Mouse (Mus musculus): ENCODE measurements around the gene Ror1. TPM values are rescaled to one million over a fixed set of nuclear protein-coding genes. Genes with fewer than 3 reads are reported as not detected.

The Ror1 gene
- polyA plus RNA-seq, 1 experiment from 2014 or later = 2.5 TPM

DNA sequence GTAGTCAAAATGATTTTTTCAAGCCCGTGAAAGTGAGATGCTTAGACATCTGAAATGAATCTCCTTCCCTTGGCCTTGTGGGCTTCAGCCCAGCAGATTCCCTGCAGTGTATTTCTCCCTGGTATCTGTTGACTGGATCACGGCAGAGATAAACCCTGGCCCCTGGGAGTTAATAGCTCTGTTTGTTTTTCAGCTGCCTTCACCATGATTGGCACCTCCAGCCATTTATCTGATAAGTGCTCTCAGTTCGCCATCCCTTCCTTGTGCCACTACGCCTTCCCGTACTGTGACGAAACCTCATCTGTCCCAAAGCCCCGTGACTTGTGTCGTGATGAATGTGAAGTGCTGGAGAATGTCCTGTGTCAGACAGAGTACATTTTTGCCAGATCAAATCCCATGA, 313.9 kb downstream of the Ror1 start:
- Histone ChIP-seq H3K27me3 (replicated peaks; ENCODE audit: control insufficient read depth, insufficient read depth, low read length) (no peaks in the 10 kb centered on the region), H3K9ac (ENCODE audit: low read depth, low read length) (no peak overlapping the region), H3K4me2 (replicated peaks; ENCODE audit: low read depth) (no peak overlapping the region), H3K36me3 (ENCODE audit: control insufficient read depth, insufficient read depth) (no peaks in the 10 kb centered on the region), H3K9me3 (ENCODE audit: control insufficient read depth) (no peaks in the 10 kb centered on the region), H3K27ac (ENCODE audit: low read depth, low read length) (no peak overlapping the region), H3K4me3 (ENCODE audit: low read depth, low read length) (no peak overlapping the region), H3K4me1 (replicated peaks; ENCODE audit: control insufficient read depth, insufficient read depth, low read length) (no peaks in the 10 kb centered on the region)
- no peak for TF ChIP-seq CTCF (IDR thresholded peaks at IDR 0.05; ENCODE audit: low read depth)
- 55% methylated on average over 8 of the region's 8 CpGs for WGBS
- no peak for ATAC-seq

DNA sequence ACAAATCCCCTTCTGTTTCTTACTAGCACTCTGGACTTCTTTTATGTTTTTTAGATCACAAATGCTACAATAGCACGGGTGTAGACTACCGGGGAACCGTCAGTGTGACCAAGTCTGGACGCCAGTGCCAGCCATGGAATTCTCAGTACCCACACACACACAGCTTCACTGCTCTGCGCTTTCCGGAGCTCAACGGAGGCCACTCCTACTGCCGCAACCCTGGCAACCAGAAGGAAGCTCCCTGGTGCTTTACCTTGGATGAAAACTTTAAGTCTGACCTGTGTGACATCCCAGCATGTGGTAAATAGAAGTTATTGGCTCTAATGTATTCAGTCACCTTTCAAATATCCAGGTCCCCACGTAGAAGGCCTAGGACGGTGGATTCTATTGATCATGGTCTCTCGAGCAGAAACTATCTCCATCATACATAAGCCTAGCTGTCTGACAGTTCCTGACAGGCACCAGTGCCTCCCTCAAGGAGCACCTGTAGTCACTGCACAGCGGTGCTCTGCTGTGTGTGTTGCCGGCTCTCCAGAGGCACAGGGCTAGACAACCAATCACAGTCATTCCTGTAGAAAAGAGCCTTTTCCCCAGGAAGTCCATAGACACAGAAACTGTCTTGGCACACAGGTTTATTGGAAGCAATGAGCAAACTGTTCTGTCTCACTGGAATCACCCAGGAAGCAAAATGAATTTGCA, 316.4 kb downstream of the Ror1 start:
- no peak for ATAC-seq
- 61% methylated on average over 13 of the region's 13 CpGs for WGBS
- Histone ChIP-seq H3K4me3 (ENCODE audit: low read depth, low read length) (no peak overlapping the region), H3K4me1 (replicated peaks; ENCODE audit: control insufficient read depth, insufficient read depth, low read length) (no peaks in the 10 kb centered on the region), H3K9me3 (ENCODE audit: control insufficient read depth) (no peaks in the 10 kb centered on the region), H3K27me3 (replicated peaks; ENCODE audit: control insufficient read depth, insufficient read depth, low read length) (no peaks in the 10 kb centered on the region), H3K9ac (ENCODE audit: low read depth, low read length) (no peak overlapping the region), H3K27ac (ENCODE audit: low read depth, low read length) (no peak overlapping the region), H3K36me3 (ENCODE audit: control insufficient read depth, insufficient read depth) (no peaks in the 10 kb centered on the region), H3K4me2 (replicated peaks; ENCODE audit: low read depth) (no peak overlapping the region)
- no peak for TF ChIP-seq CTCF (IDR thresholded peaks at IDR 0.05; ENCODE audit: low read depth)

GRCm38 (mm10) chr4:100422756-100423155, 327.2 kb downstream of the Ror1 start:
- WGBS = 22% methylated on average over 3 of the region's 3 CpGs
- no peak overlapping the region for H3K9ac ChIP-seq (ENCODE audit: low read depth, low read length)
- TF ChIP-seq CTCF (IDR thresholded peaks at IDR 0.05; ENCODE audit: low read depth) = no peak
- H3K4me3 ChIP-seq (ENCODE audit: low read depth, low read length) = no peak overlapping the region
- no peak for ATAC-seq
- no peak overlapping the region for H3K27ac ChIP-seq (ENCODE audit: low read depth, low read length)
- no peaks in the 10 kb centered on the region for H3K36me3 ChIP-seq (ENCODE audit: control insufficient read depth, insufficient read depth)
- no peaks in the 10 kb centered on the region for H3K27me3 ChIP-seq (replicated peaks; ENCODE audit: control insufficient read depth, insufficient read depth, low read length)
- H3K9me3 ChIP-seq (ENCODE audit: control insufficient read depth) = no peaks in the 10 kb centered on the region
- H3K4me2 ChIP-seq (replicated peaks; ENCODE audit: low read depth) = no peak overlapping the region
- H3K4me1 ChIP-seq (replicated peaks; ENCODE audit: control insufficient read depth, insufficient read depth, low read length) = no peaks in the 10 kb centered on the region

GRCm38 (mm10) chr4:100426101-100426500, 330.5 kb downstream of the Ror1 start:
- no peaks in the 10 kb centered on the region for H3K27me3 ChIP-seq (replicated peaks; ENCODE audit: control insufficient read depth, insufficient read depth, low read length)
- no peaks in the 10 kb centered on the region for H3K36me3 ChIP-seq (ENCODE audit: control insufficient read depth, insufficient read depth)
- ATAC-seq = no peak
- H3K9me3 ChIP-seq (ENCODE audit: control insufficient read depth) = no peaks in the 10 kb centered on the region
- H3K9ac ChIP-seq (ENCODE audit: low read depth, low read length) = no peak overlapping the region
- H3K4me3 ChIP-seq (ENCODE audit: low read depth, low read length) = no peak overlapping the region
- no peak overlapping the region for H3K27ac ChIP-seq (ENCODE audit: low read depth, low read length)
- H3K4me2 ChIP-seq (replicated peaks; ENCODE audit: low read depth) = no peak overlapping the region
- WGBS = 96% methylated on average over 1 of the region's 1 CpGs
- TF ChIP-seq CTCF (IDR thresholded peaks at IDR 0.05; ENCODE audit: low read depth) = no peak
- no peaks in the 10 kb centered on the region; the same call in 1 of the 2 replicates for H3K4me1 ChIP-seq (replicated peaks; ENCODE audit: control insufficient read depth, insufficient read depth, low read length)

DNA sequence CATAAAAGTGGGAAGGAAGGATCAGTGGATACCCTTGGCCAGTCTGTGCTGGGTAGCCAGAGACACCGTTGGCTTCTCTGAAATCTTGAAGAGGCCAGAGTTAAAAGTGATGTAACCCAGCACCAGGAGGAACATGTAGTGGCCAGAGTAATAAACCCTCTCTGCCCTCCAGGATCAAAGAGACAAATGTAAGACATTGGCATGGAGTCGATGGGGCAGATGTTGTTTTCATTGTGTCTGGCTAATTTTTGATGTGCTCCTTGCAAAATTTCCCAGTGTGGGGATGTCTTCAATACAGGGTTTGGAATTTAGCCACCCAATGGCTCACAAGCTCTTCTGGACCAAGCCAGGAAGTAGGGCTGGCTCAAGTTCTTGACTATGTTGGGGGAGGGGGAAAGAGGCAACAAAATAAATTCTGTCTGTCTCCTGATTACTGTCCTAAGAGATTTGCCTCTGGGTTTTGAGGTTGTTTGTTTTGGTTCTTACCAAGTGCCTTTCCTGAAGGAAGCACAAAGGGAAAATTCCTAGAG, 333.8 kb downstream of the Ror1 start:
- H3K27ac ChIP-seq (ENCODE audit: low read depth, low read length) = no peak overlapping the region
- 85% methylated on average over 2 of the region's 2 CpGs for WGBS
- H3K9ac ChIP-seq (ENCODE audit: low read depth, low read length) = no peak overlapping the region
- no peaks in the 10 kb centered on the region for H3K36me3 ChIP-seq (ENCODE audit: control insufficient read depth, insufficient read depth)
- H3K9me3 ChIP-seq (ENCODE audit: control insufficient read depth) = no peaks in the 10 kb centered on the region
- ATAC-seq = no peak
- TF ChIP-seq CTCF (IDR thresholded peaks at IDR 0.05; ENCODE audit: low read depth) = no peak
- H3K27me3 ChIP-seq (replicated peaks; ENCODE audit: control insufficient read depth, insufficient read depth, low read length) = no peaks in the 10 kb centered on the region
- H3K4me3 ChIP-seq (ENCODE audit: low read depth, low read length) = no peak overlapping the region
- H3K4me2 ChIP-seq (replicated peaks; ENCODE audit: low read depth) = no peak overlapping the region
- no peaks in the 10 kb centered on the region; the same call in 1 of the 2 replicates for H3K4me1 ChIP-seq (replicated peaks; ENCODE audit: control insufficient read depth, insufficient read depth, low read length)

- TF ChIP-seq CTCF (IDR thresholded peaks at IDR 0.05; ENCODE audit: low read depth) = no peak
- ATAC-seq = no peak
- H3K9me3 ChIP-seq (ENCODE audit: control insufficient read depth) = no peaks in the 10 kb centered on the region
- no peaks in the 10 kb centered on the region for H3K27me3 ChIP-seq (replicated peaks; ENCODE audit: control insufficient read depth, insufficient read depth, low read length)
- no peak overlapping the region for H3K9ac ChIP-seq (ENCODE audit: low read depth, low read length)
- H3K4me2 ChIP-seq (replicated peaks; ENCODE audit: low read depth) = no peak overlapping the region
- WGBS = 42% methylated on average over 8 of the region's 8 CpGs
- H3K27ac ChIP-seq (ENCODE audit: low read depth, low read length) = no peak overlapping the region
- no peak overlapping the region for H3K4me3 ChIP-seq (ENCODE audit: low read depth, low read length)
- no peaks in the 10 kb centered on the region for H3K4me1 ChIP-seq (replicated peaks; ENCODE audit: control insufficient read depth, insufficient read depth, low read length)
- H3K36me3 ChIP-seq (ENCODE audit: control insufficient read depth, insufficient read depth) = no peaks in the 10 kb centered on the region
Measured at GRCm38 (mm10) chr4:100435281-100436168, 339.9 kb downstream of the Ror1 start.

Data from intestine, postnatal 0 days (tissue).